Comparison of ENCODE assay signal across 11 mouse cellular contexts in genomic region chr2:28278853-28279252, GRCm38 (mm10).
DNase-seq lines count a peak whose midpoint lies in the region; ATAC-seq and TF ChIP-seq lines count a peak whose summit lies in the region.
"Had no signal": no experiment of that assay in that cellular context is flagged by ENCODE, and none has a peak within 500 bp of the region (broad histone marks: within the 10 kb centered on the region; RNA-seq: fewer than 3 reads in every experiment).

No protein-coding gene starts in this region.

- no peaks in the 10 kb centered on the region for H3K36me3 ChIP-seq in forebrain, embryonic 10.5 days (replicated peaks)
- H3K36me3 ChIP-seq in forebrain, postnatal 0 days (ENCODE audit: insufficient read depth): no peaks in the 10 kb centered on the region
- no peaks in the 10 kb centered on the region for H3K36me3 ChIP-seq in hindbrain, embryonic 12.5 days
- H3K36me3 ChIP-seq in neural tube, embryonic 15.5 days: no peaks in the 10 kb centered on the region
- H3K36me3 ChIP-seq in limb, embryonic 10.5 days: no peaks in the 10 kb centered on the region
- H3K36me3 ChIP-seq: limb, embryonic 15.5 days had no signal

- H3K9me3 ChIP-seq in forebrain, embryonic 10.5 days: no peaks in the 10 kb centered on the region
- no peaks in the 10 kb centered on the region for H3K9me3 ChIP-seq in forebrain, postnatal 0 days (ENCODE audit: low read length)
- H3K9me3 ChIP-seq in hindbrain, embryonic 12.5 days (replicated peaks): no peaks in the 10 kb centered on the region
- no peaks in the 10 kb centered on the region for H3K9me3 ChIP-seq in neural tube, embryonic 15.5 days (replicated peaks)
- no peaks in the 10 kb centered on the region for H3K9me3 ChIP-seq in limb, embryonic 10.5 days (replicated peaks)
- H3K9me3 ChIP-seq: limb, embryonic 15.5 days; megakaryocyte, embryonic 14.5 days had no signal

- H3K4me2 ChIP-seq in forebrain, postnatal 0 days (ENCODE audit: low read depth): no peak overlapping the region
- H3K4me2 ChIP-seq in hindbrain, embryonic 12.5 days (replicated peaks): no peak overlapping the region
- H3K4me2 ChIP-seq in neural tube, embryonic 15.5 days: no peak overlapping the region
- H3K4me2 ChIP-seq: limb, embryonic 15.5 days had no signal

- no peak for TF ChIP-seq CTCF in forebrain, postnatal 0 days (IDR thresholded peaks at IDR 0.05; ENCODE audit: low read depth)

- H3K27me3 ChIP-seq in forebrain, embryonic 10.5 days (ENCODE audit: poor library complexity, severe bottlenecking): no peaks in the 10 kb centered on the region
- H3K27me3 ChIP-seq in forebrain, postnatal 0 days (ENCODE audit: insufficient read depth, low read length): no peaks in the 10 kb centered on the region
- no peaks in the 10 kb centered on the region; the same call in 1 of the 2 replicates for H3K27me3 ChIP-seq in hindbrain, embryonic 12.5 days
- H3K27me3 ChIP-seq in neural tube, embryonic 15.5 days (replicated peaks): no peaks in the 10 kb centered on the region
- 0 out of 2 replicates have a peak, but pooled peaks cover 4% of the 10 kb centered on the region for H3K27me3 ChIP-seq in limb, embryonic 10.5 days (ENCODE audit: low read depth, poor library complexity, severe bottlenecking)
- H3K27me3 ChIP-seq: limb, embryonic 15.5 days had no signal

- no peak overlapping the region for H3K4me3 ChIP-seq in forebrain, embryonic 10.5 days
- no peak overlapping the region for H3K4me3 ChIP-seq in forebrain, postnatal 0 days (ENCODE audit: low read depth, low read length)
- H3K4me3 ChIP-seq in hindbrain, embryonic 12.5 days: no peak overlapping the region
- H3K4me3 ChIP-seq in neural tube, embryonic 15.5 days (replicated peaks): no peak overlapping the region
- H3K4me3 ChIP-seq in limb, embryonic 10.5 days: no peak overlapping the region
- H3K4me3 ChIP-seq: limb, embryonic 15.5 days; megakaryocyte, embryonic 14.5 days had no signal

- H3K27ac ChIP-seq in forebrain, embryonic 10.5 days: 0 out of 2 replicates have a peak overlapping the region, but pooled peaks have one; percentile 11
- H3K27ac ChIP-seq in forebrain, postnatal 0 days (ENCODE audit: low read depth, low read length): no peak overlapping the region
- peak overlapping the region; percentile 57 for H3K27ac ChIP-seq in hindbrain, embryonic 12.5 days
- H3K27ac ChIP-seq in neural tube, embryonic 15.5 days (replicated peaks): peak overlapping the region; percentile 19; the same call in 1 of the 2 replicates
- H3K27ac ChIP-seq in limb, embryonic 10.5 days: no peak overlapping the region
- H3K27ac ChIP-seq: kidney, postnatal 0 days; limb, embryonic 15.5 days had no signal

- peaks cover 19% of the 10 kb centered on the region for H3K4me1 ChIP-seq in forebrain, embryonic 10.5 days
- H3K4me1 ChIP-seq in forebrain, postnatal 0 days (ENCODE audit: insufficient read depth): no peaks in the 10 kb centered on the region
- H3K4me1 ChIP-seq in hindbrain, embryonic 12.5 days: peaks cover 3% of the 10 kb centered on the region; the same call in 1 of the 2 replicates
- peaks cover 11% of the 10 kb centered on the region for H3K4me1 ChIP-seq in neural tube, embryonic 15.5 days
- peaks cover 13% of the 10 kb centered on the region for H3K4me1 ChIP-seq in limb, embryonic 10.5 days
- H3K4me1 ChIP-seq: megakaryocyte, embryonic 14.5 days had no signal

- DNase-seq in forebrain, embryonic 10.5 days (ENCODE audit: extremely low spot score, low spot score): no peak
- no peak for DNase-seq in forebrain, postnatal 0 days
- peak; percentile 21 to 49 for DNase-seq in left cerebral cortex, postnatal 25 days (ENCODE audit: low spot score in 2 of 2)
- no peak for DNase-seq in left cerebral cortex, adult 8-10 months (ENCODE audit: low spot score in 2 of 2)
- DNase-seq in limb, embryonic 10.5 days (ENCODE audit: low spot score): no peak
- no peak for DNase-seq in spleen, postnatal 14 days (ENCODE audit: low spot score in 2 of 2)

- ATAC-seq in forebrain, postnatal 0 days: no peak
- ATAC-seq in hindbrain, embryonic 12.5 days (ENCODE audit: low FRiP score): no peak
- ATAC-seq in neural tube, embryonic 15.5 days (ENCODE audit: low FRiP score): no peak

- no peak overlapping the region for H3K9ac ChIP-seq in forebrain, postnatal 0 days
- H3K9ac ChIP-seq in hindbrain, embryonic 12.5 days: no peak overlapping the region
- H3K9ac ChIP-seq in neural tube, embryonic 15.5 days (replicated peaks): no peak overlapping the region
- H3K9ac ChIP-seq: limb, embryonic 15.5 days had no signal

- intact Hi-C loops in left cerebral cortex, postnatal 25 days (cut with DNase I): no loop called here

- WGBS in forebrain, embryonic 10.5 days: 88% methylated on average over 10 of the region's 10 CpGs
- WGBS in forebrain, postnatal 0 days: 64% methylated on average over 10 of the region's 10 CpGs
- WGBS in hindbrain, embryonic 12.5 days: 78% methylated on average over 10 of the region's 10 CpGs
- 61% methylated on average over 10 of the region's 10 CpGs for WGBS in neural tube, embryonic 15.5 days
- 82% methylated on average over 10 of the region's 10 CpGs for WGBS in limb, embryonic 10.5 days

Comparison
In these comparisons a context has a peak if more than half of its experiments do, and no peak if none do; other contexts are left out.
1. DNase-seq: peak in left cerebral cortex, postnatal 25 days (2 of 2); none in forebrain, embryonic 10.5 days (single experiment), forebrain, postnatal 0 days (single experiment), left cerebral cortex, adult 8-10 months (0 of 2), limb, embryonic 10.5 days (single experiment) and spleen, postnatal 14 days (0 of 2).
2. H3K27ac ChIP-seq: peak in forebrain, embryonic 10.5 days (single experiment), hindbrain, embryonic 12.5 days (single experiment) and neural tube, embryonic 15.5 days (single experiment); none in forebrain, postnatal 0 days (single experiment) and limb, embryonic 10.5 days (single experiment).